Mouse (Mus musculus) E14TG2a.4 (cell line): ENCODE measurements around the gene Col27a1.

Experiments used
- H3K27me3 ChIP-seq: 2 replicates; pipeline ENCODE4 v1.6.1; 2014; ENCODE audit warnings: low read length, control low read depth; ENCODE audit not compliant: insufficient read depth
- H3K36me3 ChIP-seq: 2 replicates; pipeline ENCODE4 v1.6.1; 2014; ENCODE audit warnings: low read length, control low read depth; ENCODE audit not compliant: insufficient read depth
- H3K4me1 ChIP-seq: replicated peaks from 2 replicates; pipeline ENCODE4 v1.6.1; 2014; ENCODE audit warnings: low read depth, low read length, control low read depth
- H3K4me3 ChIP-seq: replicated peaks from 2 replicates; pipeline ENCODE4 v1.5.1; 2014; ENCODE audit warnings: mild to moderate bottlenecking, low read length
- H3K9me3 ChIP-seq: 2 replicates; pipeline ENCODE4 v1.6.1; 2014; ENCODE audit warnings: low read length, control low read depth
- CTCF ChIP-seq: conservative IDR thresholded peaks from 2 replicates; pipeline ENCODE4 v1.5.1; 2014; ENCODE audit warnings: low read length
- NANOG ChIP-seq: IDR thresholded peaks from 2 replicates; pipeline ENCODE4 v1.6.1; 2014; ENCODE audit warnings: borderline replicate concordance, low read length, mixed read lengths
- POU5F1 ChIP-seq: IDR thresholded peaks from 2 replicates; pipeline ENCODE4 v1.6.1; 2014; ENCODE audit warnings: low read length, borderline replicate concordance

The Col27a1 gene

DNA sequence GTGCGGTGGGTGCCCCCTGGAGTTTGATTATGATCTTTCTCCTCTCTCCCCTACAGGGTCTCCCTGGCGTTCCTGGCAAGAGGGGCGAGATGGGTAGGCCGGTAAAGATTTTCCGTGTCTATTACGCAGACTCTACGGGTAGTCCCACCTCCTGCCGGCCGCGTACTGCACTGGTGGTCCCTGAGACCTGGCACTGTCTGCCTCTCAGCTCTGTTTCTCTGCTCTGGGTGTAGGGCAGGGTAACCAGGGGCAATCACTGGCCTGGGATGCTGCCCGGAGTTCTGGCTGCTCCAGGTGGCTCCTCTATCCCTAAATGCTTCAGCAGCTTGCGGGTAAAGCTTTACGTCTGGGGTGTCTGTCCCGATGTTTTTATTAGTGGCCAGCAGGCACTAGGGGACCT lies 44.3 kb downstream of the Col27a1 start:
- Histone ChIP-seq H3K27me3 (no peaks in the 10 kb centered on the region), H3K36me3 (no peaks in the 10 kb centered on the region), H3K4me3 (no peak overlapping the region), H3K9me3 (no peaks in the 10 kb centered on the region), H3K4me1 (no peaks in the 10 kb centered on the region)
- TF ChIP-seq POU5F1 (no peak), CTCF (no peak), NANOG (no peak)

DNA sequence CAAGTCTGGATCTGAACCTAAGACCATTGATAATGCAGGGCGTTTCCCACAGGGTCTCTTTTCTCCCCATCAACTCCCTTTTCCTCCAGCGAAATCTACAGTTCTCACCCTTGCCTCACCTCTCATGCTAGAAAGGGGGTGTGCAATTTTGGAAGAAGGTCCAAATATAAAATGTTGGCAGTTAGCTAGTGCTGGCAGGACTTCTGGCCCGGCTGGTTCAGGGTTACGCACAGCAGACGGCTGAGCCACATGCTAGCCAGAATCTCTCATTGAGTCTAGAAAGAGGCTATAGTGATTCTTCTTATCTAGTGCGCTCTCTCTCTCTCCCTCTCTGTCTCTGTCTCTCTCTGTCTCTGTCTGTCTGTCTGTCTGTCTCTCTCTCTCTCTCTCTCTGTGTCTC lies 45.3 kb downstream of the Col27a1 start:
- Histone ChIP-seq H3K4me1 (no peaks in the 10 kb centered on the region), H3K27me3 (no peaks in the 10 kb centered on the region), H3K36me3 (no peaks in the 10 kb centered on the region), H3K9me3 (no peaks in the 10 kb centered on the region), H3K4me3 (no peak overlapping the region)
- TF ChIP-seq CTCF (no peak), POU5F1 (no peak), NANOG (no peak)

DNA sequence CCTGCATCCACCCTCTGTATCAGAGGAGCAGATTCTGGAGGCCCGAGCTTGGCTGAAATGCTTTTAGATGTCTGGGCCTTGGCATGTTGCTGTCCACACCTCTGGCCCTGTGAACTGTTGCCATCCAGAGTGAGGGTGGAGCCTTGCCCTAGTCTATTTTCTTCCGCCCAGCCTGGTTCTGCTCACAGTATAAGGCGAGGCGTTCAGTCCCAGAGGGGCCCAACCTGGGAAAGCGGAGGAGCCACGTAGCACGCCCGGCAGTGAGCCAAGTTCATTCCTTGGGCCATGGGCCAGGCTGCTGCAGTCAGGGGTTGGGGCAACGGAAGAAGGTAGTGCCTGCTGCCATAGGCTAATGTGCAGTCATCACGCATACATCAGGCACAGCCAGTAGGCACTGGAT lies 46.7 kb downstream of the Col27a1 start:
- H3K4me1 ChIP-seq: no peaks in the 10 kb centered on the region
- no peaks in the 10 kb centered on the region for H3K9me3 ChIP-seq
- H3K4me3 ChIP-seq: no peak overlapping the region
- H3K36me3 ChIP-seq: no peaks in the 10 kb centered on the region
- TF ChIP-seq CTCF (no peak), POU5F1 (no peak), NANOG (no peak)
- H3K27me3 ChIP-seq: no peaks in the 10 kb centered on the region

DNA sequence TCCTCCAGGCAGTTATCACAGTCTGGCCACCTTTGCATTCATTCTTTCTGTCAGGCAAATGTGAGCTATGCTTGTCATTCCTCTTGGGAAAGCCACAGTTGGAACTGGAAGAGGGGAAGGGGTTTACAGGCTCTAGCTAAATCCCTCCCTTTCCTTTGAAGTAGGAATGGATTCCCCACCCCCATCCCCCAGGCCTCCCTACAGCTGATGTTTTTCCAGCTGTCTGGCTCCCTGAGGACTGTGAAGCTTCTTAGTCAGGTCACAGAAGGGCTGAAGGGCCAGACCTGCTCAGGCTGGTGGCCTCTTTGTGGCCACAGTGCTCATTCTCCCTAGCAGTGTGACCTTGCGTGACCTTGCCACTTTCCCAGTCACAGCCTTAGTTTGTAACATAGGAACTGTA lies 49.1 kb downstream of the Col27a1 start:
- Histone ChIP-seq H3K36me3 (no peaks in the 10 kb centered on the region), H3K9me3 (no peaks in the 10 kb centered on the region), H3K4me1 (no peaks in the 10 kb centered on the region), H3K27me3 (no peaks in the 10 kb centered on the region), H3K4me3 (no peak overlapping the region)
- TF ChIP-seq NANOG: no peak
- no peak for TF ChIP-seq POU5F1
- TF ChIP-seq CTCF: no peak

DNA sequence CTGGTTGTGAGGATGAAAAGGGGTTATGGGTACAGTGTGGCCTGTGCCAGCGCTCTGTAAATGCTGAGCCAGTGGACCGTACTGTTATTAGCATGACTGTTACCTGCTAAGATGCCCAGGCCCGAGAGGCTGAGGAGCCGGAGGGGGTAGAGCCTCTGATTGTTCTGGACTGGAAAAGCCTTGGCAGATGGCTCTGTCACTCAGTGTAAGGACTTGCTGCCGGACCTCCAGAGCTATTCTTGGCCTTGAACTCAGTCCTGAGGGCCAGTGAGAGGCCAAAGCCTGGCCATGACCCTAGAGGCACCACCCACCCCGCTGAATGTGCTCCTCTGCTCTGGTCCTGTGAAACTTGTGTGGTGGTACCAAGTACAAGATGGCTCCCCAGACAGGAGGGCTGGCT lies 52.5 kb downstream of the Col27a1 start:
- no peaks in the 10 kb centered on the region for H3K36me3 ChIP-seq
- H3K27me3 ChIP-seq: no peaks in the 10 kb centered on the region
- H3K9me3 ChIP-seq: no peaks in the 10 kb centered on the region
- no peak overlapping the region for H3K4me3 ChIP-seq
- no peaks in the 10 kb centered on the region for H3K4me1 ChIP-seq
- TF ChIP-seq NANOG (no peak), CTCF (no peak)

DNA sequence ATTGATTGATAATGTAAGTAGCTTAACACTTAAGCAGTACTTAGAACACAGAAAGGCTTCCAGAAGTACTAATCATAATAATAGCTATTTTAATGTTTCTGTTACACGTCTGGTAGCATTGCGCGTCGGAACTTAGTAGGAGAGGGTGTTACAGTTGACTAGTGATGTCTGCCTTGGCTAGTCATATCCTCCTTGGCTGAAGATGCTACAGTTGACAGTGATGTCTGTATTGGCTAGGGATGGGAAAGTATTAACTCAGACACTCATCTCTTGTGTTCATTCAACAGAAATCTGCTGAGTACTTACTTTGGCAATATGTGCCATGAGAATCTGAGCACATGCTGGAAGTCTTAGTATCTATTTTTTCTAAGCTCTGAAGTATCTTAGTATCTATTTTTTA lies 53.3 kb downstream of the Col27a1 start:
- H3K27me3 ChIP-seq: no peaks in the 10 kb centered on the region
- no peaks in the 10 kb centered on the region for H3K4me1 ChIP-seq
- no peak for TF ChIP-seq POU5F1
- no peak for TF ChIP-seq CTCF
- TF ChIP-seq NANOG: no peak
- no peak overlapping the region for H3K4me3 ChIP-seq
- no peaks in the 10 kb centered on the region for H3K36me3 ChIP-seq
- H3K9me3 ChIP-seq: no peaks in the 10 kb centered on the region

DNA sequence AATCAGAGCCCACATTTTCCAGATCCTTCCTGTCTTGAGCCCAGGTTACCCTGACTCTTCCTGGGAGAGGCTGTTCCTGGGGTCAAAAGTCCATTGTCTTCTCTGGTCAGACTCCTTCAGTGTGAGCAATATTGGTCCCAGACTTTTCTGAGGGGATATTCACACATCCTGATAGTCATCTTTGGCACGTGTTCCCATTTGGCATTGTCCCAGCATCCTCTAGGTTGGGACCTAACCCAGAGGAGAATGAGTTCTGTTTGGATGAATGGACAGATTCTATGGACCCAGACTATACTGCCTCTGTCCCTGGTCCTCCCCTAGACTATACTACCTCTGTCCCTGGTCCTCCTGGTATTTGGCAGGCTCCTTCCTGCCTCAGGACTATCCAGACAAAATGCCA lies 53.8 kb downstream of the Col27a1 start:
- no peaks in the 10 kb centered on the region for H3K9me3 ChIP-seq

DNA sequence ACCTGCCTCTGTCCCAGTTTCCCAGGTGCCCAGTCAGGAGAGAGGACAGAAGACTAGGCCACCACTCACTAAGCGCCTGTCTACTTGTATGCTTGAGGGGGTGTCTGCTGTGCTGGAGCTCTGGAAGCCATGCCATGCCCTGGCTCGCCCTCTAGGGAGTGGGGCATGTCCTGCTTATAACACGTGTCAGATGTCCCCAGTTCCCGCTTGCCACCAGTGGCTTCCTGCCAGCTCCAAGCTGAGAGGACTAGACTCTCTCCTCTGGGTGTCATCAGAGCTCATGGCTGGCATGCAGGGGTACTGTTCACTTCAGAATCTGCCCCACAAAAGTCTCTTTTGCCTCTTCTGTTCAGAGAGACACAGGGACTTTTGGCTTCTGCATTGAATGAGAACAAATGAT lies 55.0 kb downstream of the Col27a1 start:
- TF ChIP-seq NANOG (no peak), POU5F1 (no peak), CTCF (no peak)
- no peaks in the 10 kb centered on the region for H3K4me1 ChIP-seq
- no peaks in the 10 kb centered on the region for H3K27me3 ChIP-seq
- no peaks in the 10 kb centered on the region for H3K9me3 ChIP-seq
- no peaks in the 10 kb centered on the region for H3K36me3 ChIP-seq
- no peak overlapping the region for H3K4me3 ChIP-seq

More for the DNA sequence above, 53.8 kb downstream of the Col27a1 start:
- Histone ChIP-seq H3K27me3 (no peaks in the 10 kb centered on the region), H3K4me3 (no peak overlapping the region), H3K4me1 (no peaks in the 10 kb centered on the region), H3K36me3 (no peaks in the 10 kb centered on the region)
- no peak for TF ChIP-seq NANOG
- TF ChIP-seq POU5F1: no peak
- TF ChIP-seq CTCF: no peak

DNA sequence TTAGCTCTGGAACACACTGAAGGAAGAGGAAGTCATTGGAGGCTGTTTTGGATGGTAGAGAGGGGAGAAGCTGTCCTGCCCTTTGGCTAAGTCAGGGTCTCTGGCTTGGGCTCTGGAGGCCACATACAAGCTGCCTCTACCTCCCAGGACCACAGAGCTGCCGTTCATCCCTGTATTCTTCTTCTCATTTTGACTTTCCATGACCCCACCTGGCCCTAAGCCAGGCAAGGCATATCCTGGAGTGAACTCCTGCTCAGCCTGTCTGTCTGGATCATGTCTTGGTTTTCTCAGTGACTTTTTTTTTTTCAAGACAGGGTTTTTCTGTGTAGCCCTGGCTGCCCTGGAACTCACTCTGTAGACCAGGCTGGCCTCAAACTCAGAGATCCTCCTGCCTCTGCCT lies 60.7 kb downstream of the Col27a1 start:
- no peaks in the 10 kb centered on the region for H3K36me3 ChIP-seq
- TF ChIP-seq CTCF: no peak
- TF ChIP-seq NANOG: no peak
- H3K27me3 ChIP-seq: peaks cover 2% of the 10 kb centered on the region; the same call in 1 of the 2 replicates
- H3K4me3 ChIP-seq: no peak overlapping the region
- no peaks in the 10 kb centered on the region for H3K9me3 ChIP-seq
- no peaks in the 10 kb centered on the region for H3K4me1 ChIP-seq
